Comparison of ENCODE assay signal across 8 mouse cellular contexts in the genomic region with DNA sequence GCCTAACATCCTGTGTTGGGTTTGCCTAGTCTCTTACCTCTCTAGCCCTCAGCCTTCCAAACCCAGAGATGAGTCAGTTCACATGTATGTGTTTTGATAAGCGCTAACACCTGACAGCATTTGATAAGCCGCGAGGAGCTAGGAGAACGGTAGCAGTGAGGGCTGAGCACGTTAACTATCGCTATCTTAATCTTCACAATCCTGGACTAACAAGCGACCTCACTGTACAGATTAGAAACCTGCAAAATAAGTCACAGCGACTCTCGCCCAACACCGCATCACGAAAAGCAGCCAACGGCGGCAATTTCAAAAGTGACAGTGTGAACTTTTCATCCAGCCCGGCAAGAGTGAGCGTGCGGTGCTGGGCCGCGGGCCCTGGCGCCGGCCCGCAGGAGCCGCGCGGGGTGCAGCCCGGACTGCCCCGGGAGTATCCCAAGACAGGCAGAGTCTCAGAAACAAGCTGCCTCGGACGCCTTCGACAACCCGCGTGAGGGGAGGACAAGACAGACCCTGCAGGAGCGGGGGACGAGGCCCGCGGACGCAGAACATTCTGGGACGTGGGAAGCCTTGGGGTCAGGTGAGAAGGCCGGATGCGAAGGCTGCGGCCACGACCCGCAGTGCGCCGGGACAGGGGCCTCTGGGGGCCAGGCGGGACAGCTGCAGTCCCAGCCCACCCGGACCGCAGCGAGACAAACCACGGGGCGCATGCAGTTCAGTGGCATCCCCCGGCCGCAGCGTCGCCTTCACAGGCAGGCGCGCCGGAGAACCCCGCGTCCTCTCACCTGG. TPM values are rescaled to one million over a fixed set of nuclear protein-coding genes. Genes with fewer than 3 reads are reported as not detected.
DNase-seq lines count a peak whose midpoint lies in the region; ATAC-seq lines count a peak whose summit lies in the region.

No protein-coding gene starts in this region.

- no peak for DNase-seq in heart, postnatal 4 days
- DNase-seq in frontal cortex, postnatal 14 days (ENCODE audit: low spot score in 2 of 2) = no peak
- DNase-seq in left cerebral cortex, adult 8-10 months (ENCODE audit: low spot score in 2 of 2) = no peak

- H3K27ac ChIP-seq in heart, embryonic 12.5 days (ENCODE audit: poor library complexity, severe bottlenecking) = peak overlapping the region; percentile 96
- peak overlapping the region; percentile 85 for H3K27ac ChIP-seq in hindbrain, embryonic 16.5 days (ENCODE audit: low read depth, low read length)

- peak overlapping the region; percentile 94 for H3K9ac ChIP-seq in heart, embryonic 12.5 days
- H3K9ac ChIP-seq in hindbrain, embryonic 16.5 days (ENCODE audit: low read depth, low read length) = peak overlapping the region; percentile 90

- H3K4me3 ChIP-seq in heart, embryonic 12.5 days = peak overlapping the region; percentile 99
- H3K4me3 ChIP-seq in hindbrain, embryonic 16.5 days (ENCODE audit: low read length) = peak overlapping the region; percentile 93

- peak; percentile 72 for ATAC-seq in heart, embryonic 12.5 days (ENCODE audit: insufficient number of reproducible peaks, low FRiP score)
- peak; percentile 47 for ATAC-seq in CD4-positive, CD25-positive, alpha-beta regulatory T cell, adult 4 months
- peak; percentile 26 for ATAC-seq in common myeloid progenitor, adult 5-6 weeks (replicated peaks; ENCODE audit: low read depth, poor library complexity, severe bottlenecking)
- ATAC-seq in hindbrain, embryonic 16.5 days = peak; percentile 84
- peak; percentile 77 for ATAC-seq in megakaryocyte-erythroid progenitor cell, adult 5-6 weeks (replicated peaks; ENCODE audit: low FRiP score, low TSS enrichment, poor library complexity, severe bottlenecking)

- no peaks in the 10 kb centered on the region for H3K27me3 ChIP-seq in heart, embryonic 12.5 days (replicated peaks)
- H3K27me3 ChIP-seq in hindbrain, embryonic 16.5 days (replicated peaks; ENCODE audit: control insufficient read depth, insufficient read depth, low read length) = no peaks in the 10 kb centered on the region

- WGBS in heart, embryonic 12.5 days = under 1% methylated on average over 58 of the region's 59 CpGs
- WGBS in hindbrain, embryonic 16.5 days = 1% methylated on average over 59 of the region's 59 CpGs

- H3K4me1 ChIP-seq in heart, embryonic 12.5 days (replicated peaks) = peaks cover 13% of the 10 kb centered on the region
- H3K4me1 ChIP-seq in hindbrain, embryonic 16.5 days (ENCODE audit: control insufficient read depth, insufficient read depth, low read depth, low read length) = peaks cover 14% of the 10 kb centered on the region

- H3K4me2 ChIP-seq in heart, embryonic 12.5 days = peak overlapping the region; percentile 97
- peak overlapping the region; percentile 93 for H3K4me2 ChIP-seq in hindbrain, embryonic 16.5 days (ENCODE audit: low read length)

- peaks cover 5% of the 10 kb centered on the region for H3K36me3 ChIP-seq in heart, embryonic 12.5 days
- H3K36me3 ChIP-seq in hindbrain, embryonic 16.5 days (ENCODE audit: control insufficient read depth, insufficient read depth, low read length) = peaks cover 3% of the 10 kb centered on the region; the same call in 1 of the 2 replicates

- no peaks in the 10 kb centered on the region for H3K9me3 ChIP-seq in heart, embryonic 12.5 days (replicated peaks)
- H3K9me3 ChIP-seq in hindbrain, embryonic 16.5 days (ENCODE audit: control insufficient read depth, low read length) = no peaks in the 10 kb centered on the region

RNA-seq across cellular contexts. Expression of a gene that starts 0.5 kb away (rescaled TPM):
- polyA plus RNA-seq in heart, embryonic 12.5 days (2016; fragmentation: Nextera tagmentation; extraction: Ambion mirVana) = 42.1 and 48.4 TPM in 2 replicates
- 10 to 100 TPM; 36.4 to 41.5 TPM for total RNA-seq in heart, postnatal 4 days (2021)
- 10 to 100 TPM; 44.1 to 58.3 TPM for polyA plus RNA-seq in CD4-positive, CD25-positive, alpha-beta regulatory T cell, adult 4 months (2017; shearing (Covaris generic))
- total RNA-seq in common myeloid progenitor, adult 5-6 weeks (2017) = 17.4 and 30.9 TPM in 2 replicates
- polyA plus RNA-seq in hindbrain, embryonic 16.5 days (2015; fragmentation: Nextera tagmentation; extraction: Ambion mirVana) = 57.2 and 60.6 TPM in 2 replicates
- 51.7 and 58.8 TPM in 2 replicates for total RNA-seq in megakaryocyte-erythroid progenitor cell, adult 5-6 weeks (2014; fragmentation: Nextera tagmentation)
- 122 and 125 TPM in 2 replicates for total RNA-seq in megakaryocyte-erythroid progenitor cell, adult 5-6 weeks (2017)
- total RNA-seq in left cerebral cortex, adult 8-10 months (2022) = 10 to 100 TPM; 41.4 to 67.4 (median 54.8) TPM

RNA-seq across cellular contexts. Expression of a gene that starts 48.9 kb away (rescaled TPM):
- polyA plus RNA-seq in heart, embryonic 12.5 days (2016; fragmentation: Nextera tagmentation; extraction: Ambion mirVana) = 70.6 and 71.8 TPM in 2 replicates
- total RNA-seq in heart, postnatal 4 days (2021) = 10 to 100 TPM; 30.0 TPM
- 10 to 100 TPM; 54.0 to 64.9 TPM for polyA plus RNA-seq in CD4-positive, CD25-positive, alpha-beta regulatory T cell, adult 4 months (2017; shearing (Covaris generic))
- total RNA-seq in common myeloid progenitor, adult 5-6 weeks (2017) = 29.1 and 42.5 TPM in 2 replicates
- polyA plus RNA-seq in hindbrain, embryonic 16.5 days (2015; fragmentation: Nextera tagmentation; extraction: Ambion mirVana) = 96.2 and 102 TPM in 2 replicates
- 55.1 and 77.7 TPM in 2 replicates for total RNA-seq in megakaryocyte-erythroid progenitor cell, adult 5-6 weeks (2014; fragmentation: Nextera tagmentation)
- 37.7 and 41.5 TPM in 2 replicates for total RNA-seq in megakaryocyte-erythroid progenitor cell, adult 5-6 weeks (2017)
- total RNA-seq in left cerebral cortex, adult 8-10 months (2022) = 100 to 1,000 TPM in 1 of 4 experiments, 10 to 100 TPM in 3; 88.8 to 104 (median 97.9) TPM

Comparison
In these comparisons a context has a peak if more than half of its experiments do, and no peak if none do; other contexts are left out.
1. ATAC-seq: peak in every context shown above with its lines; median percentile 84 in hindbrain, embryonic 16.5 days; 77 in megakaryocyte-erythroid progenitor cell, adult 5-6 weeks; 72 in heart, embryonic 12.5 days; 47 in CD4-positive, CD25-positive, alpha-beta regulatory T cell, adult 4 months; 26 in common myeloid progenitor, adult 5-6 weeks.